Mouse (Mus musculus) left cerebral cortex, adult 18-20 months (tissue): Measurements from ENCODE around the gene Scn4a. TPM values are rescaled to one million over a fixed set of nuclear protein-coding genes. Genes with fewer than 3 reads are reported as not detected.
"Not testable (repeated sequence)": the region's sequence is repeated elsewhere in the genome, so short reads cannot be mapped to it uniquely, and the experiment has no call there.

Experiments
- DNase-seq, 2 experiments: peaks; one replicate each; pipeline ENCODE4 v3.0.0; 2021 to 2022; ENCODE audit warnings: low spot score in 2 of 2, mixed read lengths in 1 of 2
- long read RNA-seq, 2 experiments: library from polyadenylated mRNA; stranded (forward); transcript quantifications; one replicate each; pipeline ENCODE4 v2.0.0; 2021
- total RNA-seq, 2 experiments: library from RNA; stranded (reverse); gene quantifications; 2 replicates each; pipeline ENCODE4 v1.2.3; 2021

The Scn4a gene
- total RNA-seq: not detected
- long read RNA-seq, experiment 1: 0 reads
- long read RNA-seq, experiment 2: 0 reads

DNA sequence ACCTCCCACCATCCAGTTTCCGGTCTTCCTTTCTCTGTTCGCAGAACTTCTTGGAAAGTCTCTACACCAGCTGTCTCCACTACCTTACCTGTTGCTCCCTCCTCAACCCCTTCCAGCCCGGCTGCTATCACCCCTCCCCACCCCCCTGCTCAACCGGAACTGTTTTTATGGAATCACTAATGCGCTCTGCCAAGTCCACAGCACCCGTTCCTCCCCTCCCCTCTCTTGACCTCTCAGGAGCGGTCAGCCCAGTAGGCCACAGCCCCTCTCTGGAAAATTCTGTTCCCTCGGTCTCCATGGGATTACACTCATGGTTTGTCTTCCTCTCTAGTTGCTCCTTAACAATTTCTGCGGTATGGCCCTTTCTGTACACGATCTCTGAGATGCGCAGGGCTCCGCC, at the start of gene Scn4a:
Gene Scn4a, minus strand, starts transcription at position 101 of the 400 bp plus-strand sequence.
- no peak for DNase-seq

DNA sequence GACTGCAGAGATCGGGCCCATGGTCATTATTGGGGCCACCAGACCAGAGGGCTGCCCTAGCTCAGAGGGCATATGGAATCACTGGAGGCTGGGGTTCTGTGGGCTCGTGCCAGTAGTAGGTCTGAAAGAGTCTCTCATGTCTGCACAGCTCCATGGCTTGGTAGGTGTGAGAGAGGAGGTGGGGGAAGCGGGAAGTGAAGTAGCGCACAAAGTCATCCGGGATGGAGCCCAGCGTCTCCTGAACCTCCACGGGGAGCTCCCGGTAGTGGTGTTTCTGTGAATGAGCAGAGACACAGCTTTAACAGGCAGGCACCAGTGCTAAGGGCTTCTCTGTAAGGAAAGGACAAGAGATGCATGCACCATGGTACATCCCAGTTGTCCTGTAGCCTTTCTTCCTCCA, 45.4 kb upstream of the Scn4a start:
- no peak for DNase-seq

DNA sequence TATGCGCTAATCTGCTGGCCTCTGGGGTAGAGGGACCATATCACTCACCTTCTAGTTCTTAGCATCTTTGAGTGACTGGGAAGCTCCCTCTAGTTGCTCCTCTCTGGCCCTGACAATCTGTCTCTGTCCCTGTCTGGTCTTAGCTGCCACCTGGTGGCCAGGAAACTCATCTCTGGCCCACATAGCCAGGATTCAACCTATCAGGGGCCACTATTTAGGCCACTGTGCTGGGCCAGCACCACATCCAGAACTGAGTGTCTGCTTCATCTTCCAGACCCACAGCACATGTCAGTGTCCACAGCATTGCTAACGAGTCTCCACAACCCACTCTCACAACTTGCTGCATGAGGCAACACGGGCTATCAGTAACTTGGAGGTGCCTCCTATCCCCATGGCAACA, 44.6 kb upstream of the Scn4a start:
- DNase-seq: peak; percentile 10 to 13

DNA sequence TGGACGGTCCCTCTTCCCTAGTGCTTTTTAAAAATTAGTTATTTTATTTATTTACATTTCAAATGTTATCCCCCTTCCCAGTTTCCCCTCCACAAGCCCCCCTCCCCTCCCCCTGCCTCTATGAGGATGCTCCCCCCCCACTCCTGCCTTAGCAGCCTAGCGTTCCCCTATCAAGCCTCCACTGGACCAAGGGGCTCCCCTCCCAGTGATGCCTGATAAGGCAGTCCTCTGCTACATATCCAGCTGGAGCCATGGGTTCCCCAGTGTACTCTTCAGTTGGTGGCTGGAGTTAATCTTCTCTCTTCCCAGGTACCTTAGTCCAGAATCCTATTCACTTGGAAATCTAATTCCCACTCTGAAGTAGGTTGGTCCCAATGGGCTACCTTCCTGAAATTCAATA, 41.0 kb upstream of the Scn4a start:
- not testable (repeated sequence) for DNase-seq

DNA sequence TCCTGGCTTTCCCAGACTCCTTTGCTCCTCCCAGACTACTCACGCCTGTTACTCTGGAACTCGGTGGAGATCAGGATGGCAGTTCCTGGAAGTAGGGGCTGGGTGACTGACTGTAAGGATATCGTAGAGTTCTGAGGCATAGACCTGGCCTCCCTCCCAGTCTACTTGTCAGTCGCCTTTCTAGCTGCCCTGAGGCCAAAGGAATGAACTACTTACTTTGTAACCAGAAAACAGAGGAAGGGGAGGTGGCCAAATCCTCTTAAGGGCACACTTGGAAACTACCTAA, 40.2 kb upstream of the Scn4a start:
- DNase-seq: no peak

DNA sequence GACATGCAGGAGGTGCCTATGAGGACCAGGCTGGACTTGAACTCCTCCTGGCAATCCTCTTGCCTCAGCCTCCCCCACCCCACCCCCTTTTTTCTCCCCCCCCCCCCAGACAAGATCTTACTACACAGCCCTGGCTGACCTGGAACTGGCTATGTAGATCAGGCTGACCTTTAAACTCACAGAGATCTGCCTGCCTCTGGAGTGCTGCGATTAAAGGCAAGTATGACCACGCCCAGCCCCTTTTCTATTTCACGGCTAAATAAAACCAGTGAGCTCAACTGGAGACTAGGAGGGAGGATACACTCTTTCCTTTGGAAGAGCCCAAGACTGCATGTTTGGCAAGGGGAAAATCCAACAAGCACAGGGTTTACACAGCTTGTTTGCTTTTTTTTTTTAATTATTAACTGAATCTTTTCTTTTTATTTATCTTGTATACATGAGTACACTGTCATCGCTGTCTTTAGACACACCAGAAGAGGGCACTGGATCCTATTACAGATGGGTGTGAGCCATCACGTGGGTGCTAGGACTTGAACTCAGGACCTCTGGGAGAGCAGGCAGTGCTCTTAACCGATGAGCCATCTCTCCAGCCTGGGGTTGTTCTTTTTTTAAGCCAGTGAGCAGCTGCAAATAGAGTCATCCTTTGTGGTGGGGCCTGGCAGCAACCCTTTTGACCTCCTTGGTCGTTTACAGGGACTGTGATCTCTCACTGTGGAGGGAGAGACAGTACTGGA, 39.7 kb upstream of the Scn4a start:
- no peak for DNase-seq

DNA sequence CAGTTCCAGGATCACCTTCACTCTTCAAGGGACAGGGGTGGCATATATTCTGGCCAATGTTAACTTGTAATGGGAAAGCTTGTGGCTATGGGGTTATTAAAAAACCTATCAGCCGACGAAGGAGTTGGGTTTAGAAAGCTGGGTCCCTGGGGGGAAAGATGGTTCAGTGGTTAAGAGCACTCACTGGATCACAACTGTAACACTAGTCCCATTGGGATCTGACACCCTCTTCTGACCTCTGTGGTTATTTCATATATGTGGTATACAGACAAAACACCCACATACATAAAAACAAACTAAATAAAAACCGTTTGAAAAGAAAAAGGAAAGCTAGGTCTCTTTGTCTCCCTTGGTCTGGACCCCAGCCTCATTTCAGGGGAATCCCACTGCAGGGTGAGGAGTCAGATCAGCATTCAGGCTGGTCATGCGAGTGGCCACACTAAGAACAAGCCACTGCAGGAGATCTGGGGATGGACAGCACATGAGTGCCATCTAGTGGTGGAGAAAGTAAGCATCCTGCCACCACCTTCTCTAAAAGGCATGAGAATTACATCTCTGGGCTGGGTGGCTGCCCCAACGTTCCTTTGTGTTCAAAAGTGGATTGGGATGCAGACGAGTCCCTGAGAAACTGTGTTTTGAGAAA, 38.6 kb upstream of the Scn4a start:
- peak; percentile 72 to 76 for DNase-seq

DNA sequence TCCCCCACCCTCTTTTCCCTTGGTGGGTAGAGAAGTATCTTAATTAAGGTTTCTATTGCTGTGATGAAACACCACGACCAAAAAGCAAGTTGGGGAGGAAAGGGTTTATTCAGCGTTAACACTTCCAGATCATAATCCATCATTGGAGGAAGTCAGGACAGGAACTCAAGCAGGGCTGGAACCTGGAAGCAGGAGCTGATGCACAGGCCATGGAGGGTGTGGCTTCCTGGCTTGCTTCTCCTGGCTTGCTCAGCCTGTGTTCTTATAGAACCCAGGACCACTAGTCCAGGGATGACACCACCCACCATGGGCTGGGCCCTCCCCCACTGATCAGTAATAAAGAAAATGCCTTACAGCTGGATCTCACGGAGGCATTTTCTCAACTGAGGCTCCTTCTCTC, 37.7 kb upstream of the Scn4a start:
- no peak for DNase-seq

DNA sequence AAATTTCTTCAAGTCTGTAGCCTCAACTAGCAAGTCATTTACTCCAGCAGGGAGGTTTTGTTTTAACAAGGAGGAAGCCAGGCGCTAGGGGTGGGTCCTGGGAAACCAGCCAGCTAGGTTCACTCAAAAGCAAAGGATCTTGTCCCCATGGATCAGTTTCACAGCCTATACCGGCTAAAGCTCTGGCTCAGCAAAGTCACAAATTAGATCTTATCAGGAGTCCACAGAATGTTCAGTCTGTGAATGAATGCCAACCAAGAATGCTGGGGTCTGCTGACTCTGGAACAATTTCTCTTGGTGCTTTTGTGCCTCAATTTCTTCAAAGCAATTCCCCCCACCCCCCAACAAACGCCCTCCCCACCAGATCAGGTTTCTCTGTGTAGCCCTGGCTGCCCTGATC, 36.5 kb upstream of the Scn4a start:
- DNase-seq: no peak

DNA sequence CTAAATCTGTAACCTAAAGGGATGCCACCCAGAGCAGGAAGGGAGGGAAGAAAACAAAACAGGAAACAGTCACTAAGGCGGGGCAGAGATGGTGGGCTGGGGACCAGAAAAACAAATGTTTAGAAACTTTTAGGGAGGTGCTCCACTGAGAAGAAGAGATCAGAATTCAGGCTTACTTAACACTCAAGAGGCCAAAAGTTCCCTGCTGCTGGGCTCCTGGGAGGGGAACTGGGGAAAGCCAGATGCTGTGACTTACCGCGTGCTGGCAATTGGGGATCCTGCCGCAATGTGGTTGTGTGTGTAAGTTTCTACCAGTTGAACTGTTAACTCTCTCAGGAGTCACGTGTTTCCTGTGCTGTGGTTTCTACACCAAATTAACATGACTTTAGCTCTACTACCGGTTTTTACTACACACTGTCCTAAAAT, 34.7 kb upstream of the Scn4a start, which contains the start of gene Icam2:
Gene Icam2, minus strand, starts transcription at position 285 of the 426 bp plus-strand sequence.
- no peak for DNase-seq

DNA sequence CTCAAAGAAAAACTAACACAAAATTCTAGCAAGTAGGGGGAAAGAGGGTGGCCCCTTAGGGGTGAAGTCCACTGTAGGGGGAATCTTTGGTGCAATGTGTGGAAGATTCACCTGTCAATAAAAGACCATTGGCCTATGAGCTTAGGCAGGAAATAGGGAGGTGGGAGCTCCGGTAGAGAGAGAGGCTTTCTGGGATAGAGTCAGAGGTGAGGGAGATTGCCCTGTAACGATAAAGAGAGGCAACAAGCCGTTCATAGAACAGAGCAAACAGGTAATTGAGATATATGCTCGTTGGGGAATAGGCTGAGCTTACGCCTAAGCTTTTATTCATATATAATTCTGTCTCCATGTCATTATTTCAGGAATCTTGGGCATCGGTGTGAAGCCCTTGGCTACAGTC, 33.9 kb upstream of the Scn4a start:
- no peak for DNase-seq

DNA sequence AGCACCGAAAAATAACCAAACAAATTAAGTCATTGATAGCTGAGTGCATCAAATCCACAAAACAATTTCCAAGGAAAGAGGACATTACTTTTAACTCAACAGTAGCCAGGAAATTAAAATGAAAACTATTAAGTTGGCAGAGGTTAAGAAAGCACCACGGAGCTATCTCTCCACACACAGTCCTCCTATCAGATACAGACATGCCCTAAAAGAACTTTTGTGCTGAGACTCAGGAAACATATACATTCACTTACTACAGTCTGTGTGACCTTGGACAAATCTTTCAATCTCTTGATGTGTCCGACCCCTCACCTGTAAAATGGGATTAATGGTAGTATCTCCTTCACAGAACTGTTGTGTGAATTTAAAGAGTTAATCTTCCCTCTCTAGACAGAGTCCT, 33.3 kb upstream of the Scn4a start:
- DNase-seq: no peak

DNA sequence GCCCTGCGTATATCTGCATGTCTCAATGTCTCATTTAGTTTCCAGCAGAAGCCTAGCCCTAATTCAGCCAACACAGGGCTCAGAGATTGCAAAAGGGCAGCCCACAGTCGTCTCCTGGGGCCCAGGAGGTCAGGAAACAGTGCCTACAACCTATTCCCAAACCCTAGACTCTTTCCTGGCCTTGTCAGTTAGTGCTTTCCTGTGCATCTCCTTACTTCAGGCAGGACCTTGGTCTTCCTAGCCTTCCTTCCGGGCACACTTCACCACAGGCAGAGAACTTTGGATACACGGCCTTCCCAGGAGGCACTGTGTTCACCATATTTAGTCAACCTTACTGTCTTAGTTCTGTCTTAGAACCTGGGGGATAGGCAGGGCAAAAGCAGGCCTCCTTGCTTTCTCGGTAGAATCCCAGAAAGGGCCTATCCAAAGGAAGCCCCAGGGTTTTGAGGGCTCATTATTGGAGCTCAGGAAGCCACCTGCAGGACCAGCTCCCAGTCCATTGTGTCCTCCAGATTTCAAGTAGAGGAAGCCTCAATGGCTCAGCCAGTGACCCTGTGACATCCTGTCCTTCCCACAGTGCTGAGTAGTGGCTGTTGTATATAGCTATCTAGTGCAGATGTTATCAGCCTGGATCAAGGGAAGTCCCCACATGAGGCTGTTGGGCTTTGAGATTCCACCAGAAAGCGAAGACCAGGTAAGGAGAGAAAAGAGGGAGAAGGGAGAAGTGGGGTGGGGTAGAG, 30.1 kb upstream of the Scn4a start:
- DNase-seq: no peak

DNA sequence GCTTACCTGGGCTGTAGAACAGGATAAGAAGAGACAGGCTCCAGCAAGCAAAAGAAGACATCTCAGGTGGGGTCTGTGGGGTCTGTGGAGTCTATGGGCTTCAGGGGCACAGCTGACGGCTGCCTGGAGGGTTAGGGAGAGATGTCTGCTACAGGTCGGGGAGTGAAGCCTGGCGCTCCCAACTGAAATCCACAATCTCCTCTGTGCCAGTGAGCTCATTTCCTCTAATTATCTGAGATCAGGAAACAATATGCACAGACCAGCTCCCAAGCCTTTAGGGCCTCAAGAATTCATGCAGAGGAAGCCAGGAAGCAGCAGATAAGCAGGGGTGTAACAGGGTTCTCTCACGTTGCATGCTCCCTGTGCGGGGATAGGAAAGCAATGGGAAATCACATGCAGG, 29.3 kb upstream of the Scn4a start:
- no peak for DNase-seq

DNA sequence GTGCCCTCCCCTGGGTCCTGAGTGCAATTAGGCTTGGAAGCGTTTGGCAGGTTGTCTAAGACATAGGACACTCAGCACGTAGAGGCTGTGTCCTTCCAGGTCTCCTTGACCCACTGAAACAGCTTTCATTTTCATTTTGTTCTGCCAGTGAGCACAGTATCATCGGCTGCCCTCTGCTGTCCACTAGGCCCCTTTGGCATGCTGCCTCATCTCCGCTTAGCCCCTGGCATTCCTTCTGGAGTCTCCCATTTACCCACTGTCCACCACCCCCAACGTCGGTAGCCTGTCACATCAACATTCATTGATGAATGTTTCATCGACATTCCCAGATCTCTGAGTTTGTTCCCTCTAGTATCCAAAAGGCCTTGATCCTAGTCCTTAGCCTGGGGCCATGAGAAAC, 28.8 kb upstream of the Scn4a start:
- no peak for DNase-seq

DNA sequence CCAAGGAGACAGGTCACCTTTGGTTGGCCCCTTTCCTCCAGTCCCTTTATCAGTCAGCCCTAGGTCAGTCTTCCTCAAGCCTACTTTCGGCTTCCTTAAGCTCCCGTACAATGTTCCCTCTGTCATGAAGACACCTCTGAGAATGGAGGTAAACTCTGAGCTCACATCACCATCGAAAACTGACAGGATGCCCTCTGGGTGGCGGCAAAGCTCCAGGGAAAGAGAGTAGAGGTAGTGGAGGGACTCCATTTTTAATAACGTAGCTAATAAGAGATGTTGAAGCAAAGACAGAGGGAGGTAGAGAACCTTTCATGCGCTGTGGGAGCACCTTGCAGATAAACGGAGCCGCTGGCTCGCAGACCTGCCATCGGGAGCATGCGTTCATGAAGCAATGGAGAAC, 27.9 kb upstream of the Scn4a start:
- DNase-seq: no peak

DNA sequence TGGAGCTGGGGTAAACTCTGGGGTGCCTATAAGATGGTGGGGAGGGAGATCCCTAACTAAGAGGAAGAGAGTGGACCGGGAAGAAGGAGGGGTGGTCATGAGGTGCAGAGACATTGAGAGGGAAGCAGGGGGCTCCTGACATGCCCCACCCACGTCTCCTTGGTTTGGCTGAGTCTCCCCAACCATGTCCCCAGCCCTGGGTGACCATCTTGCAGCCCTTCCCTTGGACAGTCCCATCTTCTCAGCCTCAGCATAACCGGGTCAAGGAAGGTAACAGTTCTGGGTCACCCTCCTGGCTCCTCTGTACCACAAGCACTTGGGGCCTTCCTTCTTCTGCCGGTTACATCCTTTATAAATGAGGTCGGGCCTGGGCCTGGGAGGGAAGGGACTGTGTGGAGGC, 21.9 kb upstream of the Scn4a start:
- no peak for DNase-seq

DNA sequence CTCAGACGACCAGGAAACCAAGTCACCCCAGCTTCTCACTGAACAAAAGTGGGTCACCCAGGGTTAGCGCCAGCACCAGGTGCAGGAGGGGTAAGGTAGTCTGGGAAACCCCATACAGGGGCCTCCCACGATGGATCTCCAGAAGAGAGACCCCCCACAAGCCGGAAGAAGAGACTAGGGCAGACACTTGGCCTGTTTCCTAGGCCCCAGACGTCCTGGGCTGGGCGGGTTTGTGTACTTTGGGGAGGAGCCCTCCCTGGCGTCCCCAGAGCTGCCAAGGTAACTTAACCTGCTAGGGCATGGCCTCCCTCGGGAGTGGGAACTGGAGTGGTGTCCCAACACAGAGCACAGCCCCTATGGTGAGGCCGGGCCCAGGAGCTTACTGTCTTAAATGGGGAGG, 21.5 kb upstream of the Scn4a start:
- DNase-seq: no peak

DNA sequence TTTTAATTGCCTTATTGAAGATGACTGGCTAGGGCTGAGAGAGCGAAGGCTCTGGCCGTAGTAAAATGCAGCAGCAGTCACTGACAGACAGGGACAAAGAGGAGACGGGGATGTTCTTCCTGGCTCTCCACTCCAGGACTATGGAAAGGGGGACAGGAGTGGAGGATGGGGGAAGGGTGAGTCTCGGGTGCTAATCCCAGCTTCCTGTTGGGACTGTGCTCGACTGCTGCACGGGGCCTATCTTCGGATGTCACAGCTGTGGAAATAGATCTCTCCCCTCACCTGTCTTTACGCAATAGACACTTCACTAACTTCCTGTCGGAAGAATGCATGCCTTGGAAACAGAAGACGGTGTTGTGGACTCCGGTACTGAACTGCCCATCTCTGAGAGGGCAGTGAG, 20.9 kb upstream of the Scn4a start:
- DNase-seq: no peak

DNA sequence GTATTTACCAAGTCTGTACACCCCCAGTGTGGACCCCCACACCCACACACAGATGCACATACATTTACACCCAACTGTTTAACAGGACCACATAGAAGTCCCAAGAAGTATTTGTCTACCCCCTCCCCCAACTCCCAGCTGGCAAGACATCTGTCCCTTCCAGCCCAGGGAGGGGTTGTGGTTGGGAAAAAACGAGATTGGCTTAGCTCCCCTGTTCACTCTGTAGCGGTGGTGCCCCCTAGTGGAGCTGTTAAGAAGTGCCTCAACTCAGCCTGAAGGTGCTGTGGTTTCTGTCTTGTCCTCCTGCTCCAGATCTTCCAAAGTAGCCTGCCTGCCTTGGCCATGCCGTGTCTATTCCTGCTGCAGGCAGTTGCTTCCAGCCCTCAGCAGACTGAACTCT, 13.2 kb upstream of the Scn4a start:
- DNase-seq: peak; percentile 75 to 81

DNA sequence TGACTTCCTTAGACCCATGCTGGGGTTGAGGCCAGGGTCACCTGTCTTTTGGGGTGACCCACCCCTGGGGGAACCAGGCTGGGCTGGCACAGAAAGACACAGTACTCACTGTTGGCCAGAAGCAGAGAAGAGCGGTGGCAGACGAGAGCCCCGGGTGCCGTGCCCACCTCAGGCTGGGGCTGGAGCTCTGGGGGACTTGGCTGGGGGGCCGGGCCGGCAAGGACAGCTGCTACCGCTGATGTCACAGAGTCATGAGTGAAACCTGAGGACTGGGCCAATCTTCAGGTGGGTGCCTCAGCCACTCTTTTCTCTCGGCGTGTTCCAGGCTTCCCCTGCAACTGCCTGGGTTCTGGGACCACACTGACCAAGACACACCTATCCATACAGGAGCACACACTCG, 12.3 kb upstream of the Scn4a start, which contains the start of gene Prr29:
Gene Prr29, plus strand, starts transcription at position 107 of the 400 bp plus-strand sequence.
- no peak for DNase-seq

DNA sequence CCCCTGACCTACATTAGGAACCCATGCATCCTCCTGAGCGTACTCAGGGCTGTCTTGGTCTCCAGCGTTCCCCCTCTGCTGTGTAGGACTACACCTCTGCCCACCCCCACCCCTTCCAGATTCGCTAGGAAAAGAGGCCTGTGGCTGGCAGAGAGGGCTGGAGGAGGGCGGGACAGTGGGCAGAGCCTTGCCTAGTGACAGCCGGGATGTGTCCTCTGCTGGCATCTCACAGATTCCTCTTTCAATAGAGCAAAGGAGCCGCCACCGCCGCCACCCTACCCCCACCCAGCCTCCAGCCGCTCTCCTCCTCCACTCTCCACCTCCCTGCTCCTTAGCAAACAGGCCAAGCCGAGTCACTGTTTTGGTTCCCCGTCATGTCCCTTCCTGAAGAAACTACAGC, 11.6 kb upstream of the Scn4a start:
- no peak for DNase-seq
